Mouse (Mus musculus) liver, postnatal 0 days (tissue): Measurements from ENCODE around the gene Nrip3.

ENCODE experiments used
- CTCF ChIP-seq: sonication (generic); IDR thresholded peaks from 2 replicates; pipeline ENCODE4 v1.5.1; 2016; ENCODE audit warnings: antibody characterized with exemption, low read depth
- EP300 ChIP-seq: IDR thresholded peaks from 2 replicates; pipeline ENCODE4 v1.6.1; 2016; ENCODE audit warnings: antibody characterized with exemption, low read depth, mild to moderate bottlenecking

DNA sequence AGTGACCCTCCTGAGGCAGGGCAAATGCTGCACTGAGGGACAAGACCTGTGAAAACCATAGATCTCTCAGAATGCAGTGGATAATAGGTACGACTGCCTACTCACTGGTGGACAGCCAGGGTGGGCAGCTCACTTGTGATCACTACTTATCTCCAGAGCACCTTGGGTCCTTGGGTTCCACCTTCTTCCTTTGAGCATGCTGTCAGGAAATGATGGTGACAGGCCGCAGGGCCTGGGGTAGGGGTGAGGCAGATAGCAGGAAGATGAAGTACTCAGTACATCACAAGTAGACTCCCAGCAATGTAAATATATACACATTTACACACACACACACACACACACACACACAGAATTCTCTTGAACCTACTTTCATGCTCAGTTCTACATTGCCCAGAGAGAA lies 6.0 kb upstream of the Nrip3 start:
- no peak for TF ChIP-seq CTCF
- TF ChIP-seq EP300 = no peak
